Mouse (Mus musculus): ENCODE data around the gene 9530053A07Rik.

The 9530053A07Rik gene

DNA sequence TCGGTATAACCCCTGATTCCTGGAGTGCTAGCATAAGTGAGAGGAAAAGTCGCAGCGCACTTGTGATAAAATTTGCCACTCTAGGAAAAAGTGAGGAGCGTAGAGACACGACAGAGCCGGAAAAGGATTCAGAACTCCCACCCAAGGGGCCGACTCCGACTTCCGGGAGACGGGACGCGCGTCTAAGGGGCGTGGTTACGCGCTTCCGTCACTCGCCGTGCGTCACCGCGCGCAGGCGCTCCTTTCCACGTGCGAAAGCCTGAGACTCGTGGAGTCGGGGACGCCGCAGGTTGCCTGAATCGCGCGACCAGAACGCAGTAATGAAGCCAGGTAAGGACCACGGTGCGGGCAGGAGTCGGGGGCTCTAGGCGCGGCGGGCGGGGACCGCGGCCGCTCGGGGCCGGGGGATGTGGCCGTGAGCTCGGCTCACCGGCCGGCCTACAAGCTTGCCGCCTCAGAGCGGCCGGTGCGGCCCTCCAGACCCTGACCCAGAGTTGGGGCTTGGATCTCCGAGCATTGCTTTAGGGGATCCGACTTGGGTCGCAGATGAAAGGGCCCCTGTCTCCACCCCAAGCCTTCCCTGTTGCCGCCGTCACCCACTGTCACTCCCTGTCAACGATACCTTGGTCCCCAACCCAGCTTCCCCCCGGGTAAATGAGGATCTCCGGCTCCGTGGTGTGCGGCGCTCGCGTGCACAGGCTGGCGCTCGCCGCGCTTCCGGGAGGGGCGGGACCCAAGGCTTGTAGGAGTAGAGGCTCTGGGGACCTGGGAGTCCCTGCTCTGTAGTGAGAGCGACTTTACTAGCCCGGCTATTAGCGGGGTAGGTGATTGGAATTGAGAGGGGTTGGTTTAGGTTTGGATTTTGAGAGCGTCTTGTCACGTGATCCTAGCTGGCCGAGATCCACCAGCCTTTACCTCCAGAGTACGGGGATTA, 40.5 kb downstream of the 9530053A07Rik start, which contains the start of gene Fbl:
TSS of gene Fbl (plus strand) at position 222 of the 934 bp plus-strand sequence.
- in situ Hi-C loops (cut with MboI, MseI), result loop anchor here (10.0 kb wide), 1 partner anchor 115 kb away; the partner anchor contains the start of gene Psmc4

DNA sequence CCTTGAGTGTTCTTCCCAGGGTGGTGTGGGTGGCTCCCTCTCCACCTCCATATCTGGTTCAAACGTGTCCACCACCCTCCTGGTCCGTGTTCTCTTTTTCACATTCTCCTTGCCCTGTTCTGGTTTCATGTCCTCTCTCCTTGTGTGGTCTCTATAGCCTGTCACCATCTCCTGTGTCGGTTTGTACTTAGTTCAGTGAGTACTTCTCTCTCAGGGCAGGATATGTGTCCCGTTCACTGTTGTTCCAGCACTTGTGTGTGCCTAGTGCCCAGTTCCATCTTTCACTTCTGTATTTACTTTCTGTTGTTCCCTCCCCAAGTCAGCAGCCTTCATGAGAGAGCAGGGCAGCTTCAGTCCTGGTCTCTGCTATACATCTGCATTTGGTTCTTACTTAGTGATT, 46.1 kb downstream of the 9530053A07Rik start:
- in situ Hi-C loops (cut with MboI, MseI), result loop anchor here (5.0 kb wide), 1 partner anchor 102 kb away; the partner anchor contains the start of gene Eid2b

DNA sequence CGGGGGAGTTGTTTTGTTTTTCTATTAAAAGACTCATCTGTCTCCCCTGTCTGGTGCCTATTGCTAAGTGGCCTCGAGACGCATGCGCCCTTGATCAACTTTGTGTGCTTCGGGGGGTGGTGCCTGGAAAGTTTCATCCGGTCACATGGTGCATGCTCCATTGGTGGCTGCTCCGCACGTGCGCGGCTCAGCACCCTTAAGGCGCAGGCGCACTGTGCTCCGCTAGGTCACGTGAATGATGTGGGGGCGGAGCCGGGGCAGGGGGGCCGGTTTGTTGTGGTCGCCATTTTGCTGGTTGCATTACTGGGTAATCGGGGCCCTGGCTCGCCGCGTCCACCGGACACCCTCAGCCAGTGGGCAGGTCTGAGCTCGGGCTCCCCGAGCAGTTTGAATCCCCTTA, 50.0 kb downstream of the 9530053A07Rik start, which contains the start of gene Dyrk1b:
TSS of gene Dyrk1b (plus strand) at position 242 of the 400 bp plus-strand sequence.
- in situ Hi-C loops (cut with MboI, MseI), result loop anchor here (5.0 kb wide), 1 partner anchor 98 kb away; the partner anchor contains the start of gene Eid2b

DNA sequence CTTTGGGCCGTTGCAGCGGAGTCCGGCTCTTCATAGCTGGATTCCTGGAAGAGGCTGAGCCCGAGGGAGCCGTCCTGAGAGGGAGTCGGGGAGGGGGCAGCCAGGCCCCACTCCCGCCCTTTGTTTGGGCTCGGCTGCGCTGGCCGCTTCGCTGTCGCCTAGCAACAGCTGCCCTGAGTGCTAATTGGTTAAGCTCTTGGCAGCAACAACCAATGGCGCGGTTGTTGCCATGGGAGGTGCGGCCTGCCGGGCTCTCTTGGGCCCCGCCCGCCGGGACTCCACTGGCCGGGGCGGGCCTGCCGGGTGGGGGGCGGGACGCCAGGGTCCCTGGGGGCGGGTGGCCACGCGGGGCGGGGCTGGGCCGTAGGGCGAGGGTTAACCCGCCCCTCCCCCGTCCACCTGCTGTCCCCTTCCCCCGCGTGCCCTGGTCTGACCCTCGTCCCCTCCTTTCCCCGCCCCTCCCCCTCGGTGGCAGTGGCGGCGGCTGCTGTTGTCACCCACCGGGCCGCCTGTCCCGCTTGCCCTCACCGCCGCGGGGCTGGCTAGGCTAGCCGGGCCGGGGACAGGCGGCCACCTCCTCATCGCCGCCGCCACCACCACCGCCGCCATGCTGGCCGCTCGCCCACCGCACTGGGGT, 50.6 kb downstream of the 9530053A07Rik start:
- in situ Hi-C loops (cut with MboI, MseI), result loop anchor here (5.0 kb wide), 1 partner anchor 97 kb away; the partner anchor contains the start of gene Eid2b

DNA sequence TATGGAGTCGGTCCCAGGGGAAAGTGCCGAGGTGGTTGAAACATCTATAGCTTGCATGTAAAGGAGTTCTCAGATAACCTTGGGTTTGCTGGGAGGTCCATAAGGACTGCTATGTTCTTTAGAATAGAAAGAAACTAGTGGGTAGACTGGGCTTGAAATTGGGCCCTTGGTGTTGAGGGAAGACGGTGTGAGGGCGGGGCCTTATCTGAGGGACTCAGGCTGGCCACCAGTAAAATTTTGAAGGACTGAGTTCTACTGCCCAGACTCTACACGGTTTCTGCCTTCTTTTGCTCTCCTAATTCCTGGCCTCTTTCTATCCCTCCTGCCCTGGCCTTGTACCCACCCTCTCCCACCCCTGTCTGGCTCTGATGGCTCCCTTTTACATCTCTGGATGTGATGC, 51.6 kb downstream of the 9530053A07Rik start:
- in situ Hi-C loops (cut with MboI, MseI), result no loop called here

DNA sequence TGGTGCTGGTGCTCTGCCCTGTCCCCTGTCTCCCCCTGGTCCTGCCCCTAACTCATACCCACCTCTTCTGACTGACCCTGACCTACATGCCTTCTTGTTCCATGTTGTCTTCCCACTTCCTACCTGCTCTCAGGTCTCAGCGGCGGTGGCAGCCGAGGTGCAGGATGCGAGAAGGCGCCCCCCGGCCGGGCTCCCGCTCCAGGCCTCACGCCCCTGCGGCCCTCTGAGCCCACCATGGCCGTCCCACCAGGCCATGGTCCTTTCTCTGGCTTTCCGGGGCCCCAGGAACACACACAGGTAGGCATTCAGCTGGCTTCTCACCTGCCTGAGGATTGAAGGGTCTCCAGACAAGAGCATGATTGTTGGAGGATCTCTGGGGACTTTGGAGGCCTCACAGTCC, 52.1 kb downstream of the 9530053A07Rik start:
- in situ Hi-C loops (cut with MboI, MseI), result no loop called here

DNA sequence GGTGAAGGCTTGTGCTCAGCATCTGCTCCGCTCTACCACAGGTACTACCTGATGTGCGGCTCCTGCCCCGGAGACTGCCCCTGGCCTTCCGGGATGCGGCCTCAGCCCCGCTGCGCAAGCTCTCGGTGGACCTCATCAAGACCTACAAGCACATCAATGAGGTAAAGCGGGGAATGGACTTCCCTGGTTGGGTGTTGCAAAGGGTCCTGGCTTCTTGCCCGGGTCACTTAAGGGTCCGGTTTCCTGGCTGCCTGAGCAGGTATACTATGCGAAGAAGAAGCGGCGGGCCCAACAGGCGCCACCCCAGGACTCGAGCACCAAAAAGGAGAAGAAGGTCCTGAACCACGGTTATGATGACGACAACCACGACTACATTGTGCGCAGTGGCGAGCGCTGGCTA, 53.1 kb downstream of the 9530053A07Rik start:
- in situ Hi-C loops (cut with MboI, MseI), result no loop called here

DNA sequence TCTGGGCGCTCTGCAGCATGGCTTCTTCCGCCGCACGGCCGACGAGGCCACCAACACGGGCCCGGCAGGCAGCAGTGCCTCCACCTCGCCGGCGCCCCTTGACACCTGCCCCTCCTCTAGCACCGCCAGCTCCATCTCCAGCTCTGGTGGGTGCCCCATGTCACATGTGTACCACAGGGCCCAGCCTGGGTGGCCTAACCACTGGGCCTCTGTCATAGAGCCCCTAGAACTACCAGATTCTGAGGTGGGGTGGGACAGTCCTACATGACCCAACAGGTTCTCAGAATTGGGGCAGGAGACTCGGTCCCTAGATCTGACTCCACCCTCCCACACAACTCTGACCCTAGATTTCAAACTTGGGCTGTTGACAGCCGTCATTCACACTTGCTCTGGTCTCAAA, 56.6 kb downstream of the 9530053A07Rik start:
- in situ Hi-C loops (cut with MboI, MseI), result no loop called here

DNA sequence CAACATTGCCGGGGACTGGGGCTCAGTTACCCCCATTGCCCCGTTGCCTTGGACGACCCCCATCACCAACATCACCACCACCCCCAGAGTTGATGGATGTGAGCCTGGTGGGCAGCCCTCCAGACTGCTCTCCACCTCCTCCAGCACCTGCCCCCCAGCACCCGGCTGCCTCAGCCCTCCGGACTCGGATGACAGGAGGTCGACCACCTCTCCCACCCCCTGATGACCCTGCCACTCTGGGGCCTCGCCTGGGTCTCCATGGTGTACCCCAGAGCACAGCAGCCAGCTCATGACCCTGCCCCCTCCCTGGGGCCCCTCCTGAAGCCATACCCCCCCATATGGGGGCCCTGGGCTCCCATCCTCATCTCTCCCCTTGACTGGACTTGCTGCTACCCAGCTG, 57.4 kb downstream of the 9530053A07Rik start:
- in situ Hi-C loops (cut with MboI, MseI), result no loop called here

DNA sequence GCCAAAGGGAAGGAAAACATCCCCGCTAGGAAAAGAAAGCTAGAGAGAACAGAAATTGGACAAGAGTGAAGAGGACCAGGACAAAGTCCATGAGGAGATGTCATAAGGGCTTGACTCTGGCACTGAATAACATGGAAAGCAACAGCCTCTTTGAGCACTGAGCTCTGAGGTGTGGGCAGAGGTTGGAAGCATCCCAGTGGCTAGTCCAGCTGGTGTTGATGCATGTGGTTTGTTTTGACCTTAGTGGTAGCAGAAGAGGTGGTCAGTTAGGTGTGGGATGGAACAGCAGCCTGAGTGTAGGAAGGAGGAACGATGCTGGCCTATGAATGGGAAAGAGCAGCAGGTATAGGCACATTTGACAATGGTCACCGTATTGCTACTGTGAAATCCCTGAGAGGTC, 62.2 kb downstream of the 9530053A07Rik start:
- in situ Hi-C loops (cut with MboI, MseI), result no loop called here

DNA sequence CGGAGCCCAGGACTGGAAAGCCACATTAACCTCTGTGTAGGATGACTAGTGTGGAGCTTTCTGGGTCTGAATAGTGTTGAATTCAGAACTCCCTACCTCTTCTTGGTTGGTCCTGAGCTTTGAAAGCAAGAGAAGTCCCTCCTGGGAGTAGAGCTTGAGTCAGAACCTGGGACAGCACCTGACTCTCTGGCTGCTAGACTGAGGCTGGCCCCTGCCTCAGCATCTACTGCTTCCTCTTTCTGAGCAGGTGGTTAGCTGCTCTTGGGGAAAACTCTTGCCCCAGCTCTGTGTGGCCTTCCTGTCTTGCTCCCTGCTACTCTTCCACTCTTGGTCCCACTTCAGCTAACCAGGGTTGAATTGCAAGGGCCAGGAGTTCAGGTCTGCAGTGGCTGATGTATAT, 62.6 kb downstream of the 9530053A07Rik start:
- in situ Hi-C loops (cut with MboI, MseI), result no loop called here

DNA sequence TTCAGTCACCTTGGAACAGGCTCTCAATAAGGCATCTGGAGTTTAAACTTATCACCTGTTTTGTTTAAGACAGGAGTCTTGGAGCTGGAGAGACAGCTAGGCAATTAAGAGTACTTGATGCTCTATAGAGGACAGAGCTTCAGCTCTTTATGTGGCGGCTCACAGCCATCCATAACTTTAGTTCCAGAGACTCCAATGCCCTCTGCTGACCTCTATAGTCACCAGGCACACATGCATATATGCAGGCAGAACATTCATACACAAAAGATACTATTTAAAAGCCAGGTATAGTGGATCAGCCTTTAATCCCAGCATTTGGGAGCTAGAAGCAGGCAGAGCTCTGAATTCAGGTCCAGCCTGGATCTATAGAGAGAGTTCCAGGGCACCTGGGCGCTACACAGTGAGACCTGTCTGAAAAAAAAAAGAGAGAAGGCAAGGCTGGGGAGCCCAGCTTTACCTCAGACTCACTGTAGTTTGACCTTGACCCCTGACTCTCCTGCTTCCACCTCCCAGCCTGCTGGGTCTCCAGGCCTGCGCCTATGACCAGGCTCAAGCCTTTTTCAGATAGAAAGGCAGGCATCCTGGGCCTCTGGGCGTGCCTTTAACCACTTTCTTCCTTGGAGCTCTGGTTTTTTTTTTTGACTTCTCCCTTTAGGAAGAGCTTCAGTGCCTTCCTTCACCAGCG, 66.3 kb downstream of the 9530053A07Rik start:
- in situ Hi-C loops (cut with MboI, MseI), result no loop called here

DNA sequence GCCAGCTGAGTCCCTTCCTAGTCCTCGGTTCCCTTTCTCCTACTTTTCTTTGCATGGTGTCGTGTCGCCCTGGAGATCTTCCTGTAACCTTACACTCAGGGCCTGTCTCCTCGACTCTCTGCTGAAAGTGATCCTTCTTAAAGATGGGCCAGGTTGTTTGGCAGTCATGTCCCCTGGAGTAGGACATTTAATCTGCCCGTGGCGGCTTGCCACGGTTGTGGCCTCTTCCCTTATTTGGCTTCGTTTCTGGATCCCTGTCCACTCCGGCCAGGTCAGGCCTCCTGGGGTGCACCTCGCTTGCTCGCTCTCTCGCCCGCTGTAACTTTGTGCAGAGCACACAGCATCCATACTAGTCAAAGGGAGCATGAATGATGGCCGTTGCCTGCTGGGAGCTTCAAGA, 67.3 kb downstream of the 9530053A07Rik start:
- in situ Hi-C loops (cut with MboI, MseI), result no loop called here

DNA sequence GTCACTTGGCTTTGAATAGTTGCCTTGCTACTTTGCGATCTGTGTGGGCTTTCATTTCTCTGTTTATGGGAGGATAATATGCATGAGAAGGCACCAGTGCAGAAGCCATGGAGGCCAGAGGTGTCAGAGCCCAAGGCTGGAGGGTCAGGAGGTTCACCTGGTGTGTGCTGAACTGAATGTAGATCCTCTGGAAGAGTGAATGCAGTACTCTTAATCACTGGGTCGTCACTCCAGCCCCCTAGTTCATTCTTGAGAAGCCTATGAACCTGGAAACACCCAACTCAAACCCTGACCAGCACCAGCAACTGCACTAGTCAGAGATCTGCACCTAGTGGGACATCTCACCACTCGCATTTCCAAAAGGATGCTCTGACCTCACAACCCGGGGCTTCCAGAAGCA, 69.8 kb downstream of the 9530053A07Rik start:
- in situ Hi-C loops (cut with MboI, MseI), result no loop called here

DNA sequence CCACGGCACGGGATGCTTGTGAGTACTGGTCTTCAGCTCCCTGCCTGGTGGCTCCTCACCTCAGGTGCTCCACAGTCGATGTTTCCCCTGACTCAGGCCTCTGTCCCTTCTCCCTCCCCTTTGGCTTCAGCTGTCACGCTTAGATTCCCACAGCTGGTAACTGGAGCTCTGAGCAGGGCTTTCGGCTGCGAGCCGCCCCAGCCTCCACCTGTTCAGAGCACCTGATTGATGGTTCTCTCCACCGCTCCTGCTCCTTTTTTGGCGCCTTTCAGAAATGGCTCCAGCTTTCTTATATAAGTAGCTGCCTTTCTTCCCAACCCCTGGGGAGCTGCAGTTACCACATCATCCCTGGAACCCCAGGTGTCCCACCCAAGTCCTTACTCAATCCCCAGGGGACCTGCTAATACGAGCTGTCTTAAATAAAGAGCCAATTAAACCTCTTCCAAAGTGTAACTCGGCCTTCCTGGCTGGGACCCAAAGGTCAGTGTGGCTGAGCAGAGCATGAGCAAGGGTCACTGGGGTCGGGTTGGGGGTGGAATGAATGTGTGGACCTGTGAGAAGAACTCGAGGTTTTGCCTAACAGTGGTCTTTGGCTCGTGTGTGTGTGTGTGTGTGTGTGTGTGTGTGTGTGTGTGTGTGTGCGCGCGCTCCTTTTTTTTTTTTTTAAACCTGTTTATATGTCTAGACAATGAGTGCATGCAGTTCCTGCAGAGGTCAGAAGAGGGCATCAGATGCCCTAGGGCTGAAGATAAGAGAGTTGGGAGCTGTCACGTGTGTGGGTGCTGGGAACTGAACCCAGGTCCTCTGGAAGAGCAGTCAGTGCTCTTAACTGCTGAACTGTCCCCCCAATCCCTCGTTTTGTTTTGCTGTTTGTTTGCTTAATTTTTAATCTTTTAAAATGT, 74.2 kb downstream of the 9530053A07Rik start:
- in situ Hi-C loops (cut with MboI, MseI), result no loop called here

DNA sequence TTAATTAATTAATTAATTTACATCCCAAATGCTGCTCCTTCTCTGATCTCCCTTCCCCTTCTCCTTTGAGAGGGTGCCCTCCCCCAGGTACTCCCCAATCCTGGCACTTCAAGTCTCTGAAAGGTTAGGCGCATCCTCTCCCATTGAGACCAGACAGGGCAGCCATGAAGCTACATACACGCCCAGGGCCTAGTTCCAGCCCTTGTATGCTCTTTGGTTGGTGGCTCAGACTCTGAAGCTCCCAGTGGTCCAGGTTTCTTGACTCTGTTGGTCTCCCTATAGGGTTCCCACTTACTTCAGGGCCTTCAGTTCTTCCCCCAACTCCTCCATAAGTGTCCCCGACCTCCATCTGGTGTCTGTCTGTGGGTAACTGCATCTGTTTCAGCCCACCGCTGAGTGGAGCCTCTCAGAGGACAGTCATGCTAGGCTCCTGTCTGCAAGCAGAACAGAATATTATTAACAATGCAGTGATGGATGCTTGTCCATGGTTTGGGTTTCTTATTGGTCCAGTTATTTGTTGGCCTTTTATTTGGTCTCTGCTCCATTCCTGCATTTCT, 76.9 kb downstream of the 9530053A07Rik start:
- in situ Hi-C loops (cut with MboI, MseI), result no loop called here

DNA sequence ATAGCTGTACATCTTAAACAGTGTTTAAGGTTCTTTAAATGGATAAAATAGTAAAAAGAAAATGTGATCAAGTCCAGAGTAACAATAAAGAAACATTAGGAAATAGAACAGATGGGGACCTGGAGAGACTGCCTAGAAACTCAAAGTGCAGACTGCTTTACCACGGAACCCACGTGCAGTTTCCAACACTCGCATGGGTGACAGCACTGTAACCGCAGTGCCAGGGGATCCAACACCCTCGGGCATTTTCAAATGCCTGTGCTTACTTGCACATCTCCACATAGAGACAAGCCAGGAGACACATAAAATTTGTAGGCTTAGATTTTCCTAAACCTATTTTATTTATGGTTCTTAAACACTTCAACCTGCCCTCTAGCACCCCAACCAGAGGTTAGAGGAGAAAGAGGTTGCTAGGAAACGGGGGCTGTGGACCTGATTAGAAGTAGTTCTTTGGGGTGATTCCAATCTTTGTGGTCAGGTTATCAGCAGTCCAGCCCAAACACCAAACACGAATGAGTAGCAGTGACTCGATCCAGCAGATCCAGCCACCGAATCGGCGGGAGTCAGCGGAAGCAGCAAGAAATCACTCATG, 79.2 kb downstream of the 9530053A07Rik start:
- in situ Hi-C loops (cut with MboI, MseI), result no loop called here

DNA sequence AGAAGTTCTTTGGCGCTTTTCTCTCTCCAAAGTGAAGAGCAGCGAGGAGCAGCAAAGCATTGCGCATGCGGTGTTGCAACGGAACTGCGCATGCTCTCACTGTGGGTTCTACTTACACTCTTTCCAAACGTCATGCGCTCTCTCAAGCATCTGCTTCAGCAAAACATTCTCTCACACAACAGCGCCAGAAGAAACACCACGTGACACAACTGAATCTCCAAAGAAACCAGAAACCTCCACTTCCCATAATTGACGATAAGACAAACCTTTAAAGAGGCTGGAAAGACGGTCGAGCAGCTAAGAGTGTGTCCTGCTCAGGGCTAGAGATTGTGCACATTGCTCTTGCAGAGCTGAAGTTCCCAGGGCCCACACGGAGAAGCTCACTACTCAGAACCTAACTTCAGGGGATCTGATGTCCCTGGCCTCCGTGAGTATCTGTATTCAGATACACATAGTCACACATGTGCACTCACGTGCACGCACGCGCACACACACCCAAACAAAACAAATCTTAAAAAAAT, 79.8 kb downstream of the 9530053A07Rik start:
- in situ Hi-C loops (cut with MboI, MseI), result no loop called here

DNA sequence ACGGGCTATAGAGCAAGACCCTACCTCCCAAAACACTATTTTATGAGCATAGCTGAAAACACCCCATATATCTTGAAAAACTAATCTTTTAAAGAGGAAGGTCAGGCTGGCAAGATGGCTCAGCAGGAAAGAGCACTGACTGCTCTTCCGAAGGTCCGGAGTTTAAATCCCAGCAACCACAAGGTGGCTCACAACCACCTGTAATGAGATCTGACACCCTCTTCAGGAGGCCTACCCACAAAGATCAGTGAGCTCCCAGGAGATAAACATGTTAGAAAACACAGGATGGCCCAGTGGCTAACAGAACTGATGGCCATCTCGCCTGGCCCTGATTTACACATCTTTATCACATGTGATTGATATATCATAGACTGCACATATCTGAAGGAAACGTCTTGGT, 81.5 kb downstream of the 9530053A07Rik start:
- in situ Hi-C loops (cut with MboI, MseI), result loop anchor here (5.0 kb wide), 1 partner anchor 68 kb away; no protein-coding TSS in a partner anchor

DNA sequence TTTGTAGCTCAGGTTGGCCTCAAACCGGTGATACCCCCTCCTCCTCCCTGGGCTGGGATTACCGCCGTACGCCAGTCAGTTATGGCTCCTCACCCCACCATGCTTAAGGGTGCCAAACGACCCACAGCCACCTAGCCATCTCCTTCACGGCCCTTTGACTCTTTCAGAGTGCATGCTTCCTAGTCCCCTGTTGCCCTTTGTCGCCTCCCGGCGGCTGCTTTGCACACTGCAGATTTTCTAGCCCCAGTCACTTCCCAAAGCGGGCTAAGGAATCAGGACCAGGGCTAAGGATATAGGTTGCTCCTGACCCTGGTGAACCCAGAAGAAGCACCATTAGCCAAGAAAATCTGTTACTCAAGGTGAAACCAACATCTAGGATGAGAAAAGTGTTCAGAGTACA, 84.9 kb downstream of the 9530053A07Rik start:
- in situ Hi-C loops (cut with MboI, MseI), result loop anchor here (5.0 kb wide), 1 partner anchor 72 kb away; no protein-coding TSS in a partner anchor

Data from T-helper 2 cell (primary cell).